Mouse (Mus musculus) stomach, embryonic 14.5 days (tissue): ENCODE measurements at regions not wholly inside any gene's neighbourhood (a gene's known extent, or its start where the extent isn't known, plus 50 kb on each side); places are given as distances from the start of the nearest gene placed in this dataset.
A peak's percentile ranks its signal among the peaks of the same experiment; 100 is the strongest.

Experiments used
- ATAC-seq: fragments of 200-750 bp; cut with Nextera tagmentation; 2 replicates; pipeline ENCODE4 v1.8.0; 2017; ENCODE audit warnings: low read depth, moderate TSS enrichment; ENCODE audit not compliant: insufficient number of reproducible peaks, insufficient read depth, low FRiP score
- H3K27ac ChIP-seq: fragments of 300-500 bp; sonication (generic); 2 replicates; pipeline ENCODE4 v1.5.1; 2014; ENCODE audit warnings: mild to moderate bottlenecking, low read length, moderate library complexity, mixed read lengths
- H3K27me3 ChIP-seq: fragments of 300-500 bp; sonication (generic); 2 replicates; pipeline ENCODE4 v1.6.1; 2014; ENCODE audit warnings: low read length, control low read depth, mixed read lengths; ENCODE audit not compliant: control insufficient read depth, insufficient read depth
- H3K36me3 ChIP-seq: fragments of 300-500 bp; sonication (generic); 2 replicates; pipeline ENCODE4 v1.6.1; 2014; ENCODE audit warnings: mild to moderate bottlenecking, control low read depth, low read length, moderate library complexity, mixed read lengths; ENCODE audit not compliant: control insufficient read depth, insufficient read depth
- H3K4me1 ChIP-seq: fragments of 300-500 bp; sonication (generic); 2 replicates; pipeline ENCODE4 v1.6.1; 2014; ENCODE audit warnings: low read length, control low read depth, mixed read lengths; ENCODE audit not compliant: control insufficient read depth, insufficient read depth
- H3K4me2 ChIP-seq: fragments of 300-500 bp; sonication (generic); replicated peaks from 2 replicates; pipeline ENCODE4 v1.6.1; 2014; ENCODE audit warnings: low read depth, low read length, control low read depth
- H3K4me3 ChIP-seq: fragments of 300-500 bp; sonication (generic); 2 replicates; pipeline ENCODE4 v1.5.1; 2014; ENCODE audit warnings: low read depth, low read length, control low read depth
- H3K9ac ChIP-seq: fragments of 300-500 bp; sonication (generic); replicated peaks from 2 replicates; pipeline ENCODE4 v1.6.1; 2014; ENCODE audit warnings: low read depth, mild to moderate bottlenecking, control low read depth, low read length, moderate library complexity, mixed read lengths
- H3K9me3 ChIP-seq: fragments of 300-500 bp; sonication (generic); 2 replicates; pipeline ENCODE4 v1.6.1; 2016; ENCODE audit warnings: low read depth, low read length, control low read depth; ENCODE audit not compliant: control insufficient read depth
- WGBS: fragments of 180-500 bp; shearing (Covaris S2); extraction: QIAGEN DNeasy Blood & Tissue Kit; methylation state at CpG from one replicate; pipeline ENCODE4 v1.1.7; 2014; 5-methylcytosine and 5-hydroxymethylcytosine counted together

- Histone ChIP-seq H3K27me3 (no peaks in the 10 kb centered on the region), H3K9ac (no peak overlapping the region), H3K36me3 (no peaks in the 10 kb centered on the region), H3K9me3 (no peaks in the 10 kb centered on the region), H3K4me3 (no peak overlapping the region), H3K4me2 (no peak overlapping the region), H3K4me1 (no peaks in the 10 kb centered on the region), H3K27ac (no peak overlapping the region)
- ATAC-seq = no peak
- WGBS = 63% methylated on average over 2 of the region's 2 CpGs
Measured at GRCm38 (mm10) chr17:81319605-81320004, 122.0 kb upstream of the Gm11096 start.

GRCm38 (mm10) chr17:81316655-81317054 is 124.9 kb upstream of the Gm11096 start:
- Histone ChIP-seq H3K36me3 (no peaks in the 10 kb centered on the region), H3K27me3 (no peaks in the 10 kb centered on the region), H3K9ac (no peak overlapping the region), H3K4me3 (no peak overlapping the region), H3K9me3 (no peaks in the 10 kb centered on the region), H3K4me2 (no peak overlapping the region), H3K4me1 (no peaks in the 10 kb centered on the region), H3K27ac (no peak overlapping the region)
- no peak for ATAC-seq
- 64% methylated on average over 5 of the region's 5 CpGs for WGBS

GRCm38 (mm10) chr17:81305880-81306279 is 135.7 kb upstream of the Gm11096 start:
- H3K9ac ChIP-seq = no peak overlapping the region
- H3K4me3 ChIP-seq = no peak overlapping the region
- H3K4me1 ChIP-seq = no peaks in the 10 kb centered on the region
- 57% methylated on average over 2 of the region's 2 CpGs for WGBS
- no peaks in the 10 kb centered on the region for H3K9me3 ChIP-seq
- H3K4me2 ChIP-seq = no peak overlapping the region
- H3K27ac ChIP-seq = no peak overlapping the region
- no peaks in the 10 kb centered on the region for H3K36me3 ChIP-seq
- H3K27me3 ChIP-seq = no peaks in the 10 kb centered on the region
- ATAC-seq = no peak

- 68% methylated on average over 1 of the region's 1 CpGs for WGBS
- H3K27ac ChIP-seq = no peak overlapping the region
- no peaks in the 10 kb centered on the region for H3K4me1 ChIP-seq
- no peaks in the 10 kb centered on the region for H3K9me3 ChIP-seq
- no peaks in the 10 kb centered on the region for H3K27me3 ChIP-seq
- no peak overlapping the region for H3K4me2 ChIP-seq
- no peak overlapping the region for H3K9ac ChIP-seq
- H3K36me3 ChIP-seq = no peaks in the 10 kb centered on the region
- H3K4me3 ChIP-seq = no peak overlapping the region
- ATAC-seq = no peak
Measured at GRCm38 (mm10) chr17:81304574-81304973, 137.0 kb upstream of the Gm11096 start.

GRCm38 (mm10) chr17:81302490-81302889 is 139.1 kb upstream of the Gm11096 start:
- no peak overlapping the region for H3K27ac ChIP-seq
- WGBS = 77% methylated on average over 3 of the region's 3 CpGs
- H3K4me1 ChIP-seq = no peaks in the 10 kb centered on the region
- H3K27me3 ChIP-seq = no peaks in the 10 kb centered on the region
- no peak for ATAC-seq
- H3K36me3 ChIP-seq = no peaks in the 10 kb centered on the region
- no peaks in the 10 kb centered on the region for H3K9me3 ChIP-seq
- no peak overlapping the region for H3K4me3 ChIP-seq
- H3K9ac ChIP-seq = no peak overlapping the region
- H3K4me2 ChIP-seq = no peak overlapping the region

- WGBS = 87% methylated on average over 2 of the region's 2 CpGs
- Histone ChIP-seq H3K27ac (no peak overlapping the region), H3K9me3 (no peaks in the 10 kb centered on the region), H3K27me3 (no peaks in the 10 kb centered on the region), H3K4me1 (no peaks in the 10 kb centered on the region), H3K9ac (no peak overlapping the region), H3K4me2 (no peak overlapping the region), H3K36me3 (no peaks in the 10 kb centered on the region), H3K4me3 (no peak overlapping the region)
- ATAC-seq = no peak
Measured at GRCm38 (mm10) chr17:81291829-81292228, 149.7 kb upstream of the Gm11096 start.

GRCm38 (mm10) chr17:81282543-81282942 is 159.0 kb upstream of the Gm11096 start:
- Histone ChIP-seq H3K27me3 (no peaks in the 10 kb centered on the region), H3K4me3 (no peak overlapping the region), H3K9ac (no peak overlapping the region), H3K27ac (no peak overlapping the region), H3K4me1 (no peaks in the 10 kb centered on the region), H3K4me2 (no peak overlapping the region), H3K36me3 (no peaks in the 10 kb centered on the region), H3K9me3 (no peaks in the 10 kb centered on the region)
- 73% methylated on average over 2 of the region's 2 CpGs for WGBS
- no peak for ATAC-seq

- Histone ChIP-seq H3K27ac (no peak overlapping the region), H3K4me2 (no peak overlapping the region), H3K9me3 (no peaks in the 10 kb centered on the region), H3K4me1 (no peaks in the 10 kb centered on the region), H3K36me3 (no peaks in the 10 kb centered on the region), H3K4me3 (no peak overlapping the region), H3K9ac (no peak overlapping the region), H3K27me3 (no peaks in the 10 kb centered on the region)
- ATAC-seq = 0 out of 2 replicates have a peak, but pooled peaks have one; percentile 28
- 0% methylated on average over 1 of the region's 1 CpGs for WGBS
Measured at GRCm38 (mm10) chr17:81270235-81270634, 171.3 kb upstream of the Gm11096 start.

GRCm38 (mm10) chr17:81261957-81262356 is 179.6 kb upstream of the Gm11096 start:
- Histone ChIP-seq H3K4me1 (no peaks in the 10 kb centered on the region), H3K4me3 (no peak overlapping the region), H3K27me3 (no peaks in the 10 kb centered on the region), H3K9me3 (no peaks in the 10 kb centered on the region), H3K36me3 (no peaks in the 10 kb centered on the region), H3K9ac (no peak overlapping the region), H3K27ac (no peak overlapping the region), H3K4me2 (no peak overlapping the region)
- ATAC-seq = no peak
- 55% methylated on average over 1 of the region's 1 CpGs for WGBS
